Mouse (Mus musculus): ENCODE data around the gene Polr2b. TPM values are rescaled to one million over a fixed set of nuclear protein-coding genes. Genes with fewer than 3 reads are reported as not detected.

The Polr2b gene
- total and polyA plus RNA-seq, 2 experiments from 2014 or later = 21.8 to 26.4 TPM

DNA sequence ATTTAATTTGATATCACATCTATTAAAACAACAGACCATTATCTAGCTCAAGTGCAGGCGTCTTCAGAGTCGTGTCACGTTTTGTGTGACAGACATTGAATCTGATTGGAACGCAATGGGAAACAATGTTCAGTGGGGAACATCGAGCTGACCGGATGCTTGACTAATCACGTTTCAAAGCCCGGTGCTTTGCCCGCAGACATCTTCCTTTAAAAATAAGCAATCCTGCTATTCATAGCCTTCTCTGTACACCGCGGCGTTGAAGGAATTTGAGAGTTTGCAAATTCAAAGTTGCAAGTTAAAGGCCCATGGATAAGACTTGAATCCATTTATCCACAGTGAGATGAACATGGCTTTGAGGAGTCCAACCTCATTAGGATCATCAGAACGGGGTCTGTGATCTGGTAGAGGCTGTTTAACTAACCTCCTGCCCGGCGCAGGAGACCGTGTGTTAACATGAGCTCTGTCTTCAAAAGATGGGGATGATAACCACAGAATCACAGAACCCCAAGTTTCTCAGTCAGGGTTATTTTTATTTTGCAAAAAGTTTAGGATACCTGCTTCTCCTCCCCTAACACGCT lies 70.5 kb downstream of the Polr2b start:
- DNase-seq (ENCODE audit: low spot score) (no peak), ATAC-seq (ENCODE audit: insufficient read depth, low read depth) (no peak)
- Histone ChIP-seq H3K27ac (ENCODE audit: low read depth) (no peak overlapping the region), H3K27me3 (ENCODE audit: control insufficient read depth, insufficient read depth, low read length) (no peaks in the 10 kb centered on the region), H3K4me3 (ENCODE audit: low read depth, low read length) (no peak overlapping the region), H3K4me2 (ENCODE audit: low read depth, low read length) (no peak overlapping the region), H3K9me3 (replicated peaks; ENCODE audit: control insufficient read depth, low read length) (no peaks in the 10 kb centered on the region), H3K9ac (replicated peaks; ENCODE audit: low read depth, low read length) (no peak overlapping the region), H3K36me3 (replicated peaks; ENCODE audit: control insufficient read depth, insufficient read depth, low read length) (no peaks in the 10 kb centered on the region), H3K4me1 (ENCODE audit: control insufficient read depth, insufficient read depth) (peaks cover 7% of the 10 kb centered on the region; the same call in 1 of the 2 replicates)
- TF ChIP-seq CTCF (IDR thresholded peaks at IDR 0.05; ENCODE audit: low read depth) (no peak), EP300 (IDR thresholded peaks at IDR 0.05; ENCODE audit: low read depth) (no peak)
- 77% methylated on average over 17 of the region's 17 CpGs for WGBS

DNA sequence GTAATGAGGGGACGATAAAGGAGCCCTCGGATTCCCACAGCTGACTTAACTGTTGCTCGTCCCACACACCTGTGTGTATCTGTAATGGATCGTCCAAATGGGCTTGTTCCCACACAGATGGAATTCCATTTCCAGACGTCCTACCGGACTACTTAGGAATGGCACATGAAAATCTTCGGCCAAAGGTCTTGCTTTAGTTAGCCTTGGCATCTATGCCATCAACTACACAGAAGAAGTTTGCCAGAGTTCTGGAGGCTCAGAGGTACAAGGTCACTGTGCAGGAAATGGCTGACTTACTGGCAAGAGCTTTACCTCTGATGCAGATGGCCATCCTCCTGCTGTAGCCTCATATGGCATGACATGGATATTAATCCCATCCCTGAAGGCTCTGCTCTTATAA lies 71.3 kb downstream of the Polr2b start:
- Histone ChIP-seq H3K9me3 (replicated peaks; ENCODE audit: control insufficient read depth, low read length) (no peaks in the 10 kb centered on the region), H3K4me1 (ENCODE audit: control insufficient read depth, insufficient read depth) (peaks cover 10% of the 10 kb centered on the region; the same call in 1 of the 2 replicates), H3K4me3 (ENCODE audit: low read depth, low read length) (no peak overlapping the region), H3K4me2 (ENCODE audit: low read depth, low read length) (no peak overlapping the region), H3K27ac (ENCODE audit: low read depth) (no peak overlapping the region), H3K9ac (replicated peaks; ENCODE audit: low read depth, low read length) (no peak overlapping the region), H3K36me3 (replicated peaks; ENCODE audit: control insufficient read depth, insufficient read depth, low read length) (no peaks in the 10 kb centered on the region), H3K27me3 (ENCODE audit: control insufficient read depth, insufficient read depth, low read length) (no peaks in the 10 kb centered on the region)
- no peak for DNase-seq (ENCODE audit: low spot score)
- no peak for TF ChIP-seq EP300 (IDR thresholded peaks at IDR 0.05; ENCODE audit: low read depth)
- ATAC-seq (ENCODE audit: insufficient read depth, low read depth) = no peak
- 81% methylated on average over 7 of the region's 7 CpGs for WGBS

DNA sequence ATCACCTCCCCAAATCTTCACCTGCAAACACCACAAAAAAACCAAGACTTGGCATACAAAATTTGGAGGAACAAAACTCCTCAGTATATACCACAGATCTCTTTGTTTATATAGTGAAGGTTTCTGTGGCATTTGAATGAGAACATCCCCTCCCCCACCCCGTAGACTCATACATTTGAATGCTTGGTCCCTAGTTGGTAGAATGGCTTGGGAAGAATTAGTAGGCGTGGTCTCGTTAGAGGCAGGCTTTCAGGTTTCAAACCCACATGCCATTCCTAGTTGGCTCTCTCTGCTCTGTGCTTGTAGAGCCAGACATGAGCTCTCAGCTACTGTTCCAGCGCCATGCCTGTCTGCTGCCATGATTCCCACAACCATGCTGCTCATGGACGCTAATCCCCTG lies 71.7 kb downstream of the Polr2b start:
- Histone ChIP-seq H3K9ac (replicated peaks; ENCODE audit: low read depth, low read length) (no peak overlapping the region), H3K36me3 (replicated peaks; ENCODE audit: control insufficient read depth, insufficient read depth, low read length) (no peaks in the 10 kb centered on the region), H3K9me3 (replicated peaks; ENCODE audit: control insufficient read depth, low read length) (no peaks in the 10 kb centered on the region), H3K4me3 (ENCODE audit: low read depth, low read length) (no peak overlapping the region), H3K27me3 (ENCODE audit: control insufficient read depth, insufficient read depth, low read length) (no peaks in the 10 kb centered on the region), H3K4me2 (ENCODE audit: low read depth, low read length) (no peak overlapping the region), H3K4me1 (ENCODE audit: control insufficient read depth, insufficient read depth) (peaks cover 14% of the 10 kb centered on the region; the same call in 1 of the 2 replicates), H3K27ac (ENCODE audit: low read depth) (no peak overlapping the region)
- ATAC-seq (ENCODE audit: insufficient read depth, low read depth) (no peak), DNase-seq (ENCODE audit: low spot score) (no peak)
- TF ChIP-seq EP300 (IDR thresholded peaks at IDR 0.05; ENCODE audit: low read depth) (no peak), CTCF (IDR thresholded peaks at IDR 0.05; ENCODE audit: low read depth) (no peak)
- WGBS = 83% methylated on average over 5 of the region's 5 CpGs

DNA sequence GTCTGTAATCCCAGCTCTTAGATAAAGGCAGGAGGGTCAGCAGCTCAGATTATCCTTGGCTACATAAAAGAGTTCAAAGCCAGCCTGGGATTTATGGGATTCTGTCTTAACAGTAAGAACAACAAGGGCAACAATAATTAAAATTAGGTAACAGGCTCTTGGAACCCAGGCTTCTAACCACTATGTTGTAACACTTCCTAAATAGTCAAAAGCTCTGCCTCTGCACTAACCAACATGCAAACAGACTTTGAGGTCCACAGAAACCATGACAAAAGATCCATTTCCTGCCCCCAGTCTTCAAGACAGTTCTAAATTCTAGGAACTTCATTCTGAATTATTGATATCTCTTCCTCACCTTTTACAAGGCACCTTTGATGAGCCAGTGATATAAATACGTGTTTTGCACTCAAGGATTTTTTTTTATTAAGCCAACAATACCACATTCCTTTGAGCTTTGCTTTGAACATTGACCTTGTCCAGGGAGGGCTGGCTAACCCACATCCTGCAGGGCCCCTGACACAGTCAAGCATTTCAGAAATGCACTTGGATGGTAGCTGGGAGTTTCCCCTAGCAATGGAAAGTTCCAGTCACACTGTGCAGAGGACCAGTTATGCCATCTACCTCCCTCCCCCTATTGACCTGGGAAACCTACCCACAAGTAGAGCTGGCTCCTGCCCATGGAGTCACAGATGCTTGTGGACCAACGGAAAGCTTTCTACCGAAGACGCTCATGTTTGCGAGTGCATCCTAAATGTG lies 74.0 kb downstream of the Polr2b start:
- ATAC-seq (ENCODE audit: insufficient read depth, low read depth) = peak; percentile 31; the same call in 1 of the 2 replicates
- TF ChIP-seq CTCF (IDR thresholded peaks at IDR 0.05; ENCODE audit: low read depth) = no peak
- no peak for TF ChIP-seq EP300 (IDR thresholded peaks at IDR 0.05; ENCODE audit: low read depth)
- Histone ChIP-seq H3K4me3 (ENCODE audit: low read depth, low read length) (no peak overlapping the region), H3K36me3 (replicated peaks; ENCODE audit: control insufficient read depth, insufficient read depth, low read length) (no peaks in the 10 kb centered on the region), H3K27me3 (ENCODE audit: control insufficient read depth, insufficient read depth, low read length) (no peaks in the 10 kb centered on the region), H3K4me2 (ENCODE audit: low read depth, low read length) (no peak overlapping the region), H3K27ac (ENCODE audit: low read depth) (no peak overlapping the region), H3K4me1 (ENCODE audit: control insufficient read depth, insufficient read depth) (peaks cover 14% of the 10 kb centered on the region; the same call in 1 of the 2 replicates), H3K9ac (replicated peaks; ENCODE audit: low read depth, low read length) (no peak overlapping the region), H3K9me3 (replicated peaks; ENCODE audit: control insufficient read depth, low read length) (no peaks in the 10 kb centered on the region)
- DNase-seq (ENCODE audit: low spot score) = no peak
- 73% methylated on average over 5 of the region's 5 CpGs for WGBS

DNA sequence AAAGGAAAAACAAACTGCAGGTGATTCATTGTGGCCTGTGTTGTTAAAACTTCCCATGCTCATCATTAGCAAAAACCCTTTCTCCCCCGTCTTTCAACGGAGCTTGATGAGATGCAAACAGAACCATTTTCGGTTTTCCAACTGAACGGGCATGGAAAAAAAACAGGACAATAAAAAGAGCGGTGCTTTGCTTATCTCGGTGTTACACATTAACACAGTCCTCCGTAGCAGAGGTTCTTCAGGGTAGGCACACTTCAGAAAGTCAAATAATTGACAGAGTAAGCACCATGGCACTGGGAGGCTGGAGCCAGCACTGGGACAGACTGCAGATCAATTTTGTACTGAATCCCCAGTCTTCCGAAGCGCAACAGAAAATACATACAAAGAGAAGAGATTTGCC lies 74.8 kb downstream of the Polr2b start:
- no peak for ATAC-seq (ENCODE audit: insufficient read depth, low read depth)
- no peak for DNase-seq (ENCODE audit: low spot score)
- no peaks in the 10 kb centered on the region for H3K9me3 ChIP-seq (replicated peaks; ENCODE audit: control insufficient read depth, low read length)
- H3K4me2 ChIP-seq (ENCODE audit: low read depth, low read length) = no peak overlapping the region
- no peak overlapping the region for H3K9ac ChIP-seq (replicated peaks; ENCODE audit: low read depth, low read length)
- H3K36me3 ChIP-seq (replicated peaks; ENCODE audit: control insufficient read depth, insufficient read depth, low read length) = no peaks in the 10 kb centered on the region
- WGBS = 76% methylated on average over 9 of the region's 9 CpGs
- H3K4me3 ChIP-seq (ENCODE audit: low read depth, low read length) = no peak overlapping the region
- H3K27me3 ChIP-seq (ENCODE audit: control insufficient read depth, insufficient read depth, low read length) = no peaks in the 10 kb centered on the region
- TF ChIP-seq EP300 (IDR thresholded peaks at IDR 0.05; ENCODE audit: low read depth) (no peak), CTCF (IDR thresholded peaks at IDR 0.05; ENCODE audit: low read depth) (no peak)
- H3K27ac ChIP-seq (ENCODE audit: low read depth) = no peak overlapping the region
- H3K4me1 ChIP-seq (ENCODE audit: control insufficient read depth, insufficient read depth) = peaks cover 14% of the 10 kb centered on the region

Measured in heart, postnatal 0 days (tissue).